ENCODE assay signal across 8 mouse cellular contexts in genomic region chr14:47648218-47648617, GRCm38 (mm10). TPM values are rescaled to one million over a fixed set of nuclear protein-coding genes. Genes with fewer than 3 reads are reported as not detected.
A peak's percentile ranks its signal among the peaks of the same experiment; 100 is the strongest.
DNase-seq lines count a peak whose midpoint lies in the region; ATAC-seq and TF ChIP-seq lines count a peak whose summit lies in the region.

Gene Ktn1, plus strand, starts transcription at chr14:47648448.

- H3K4me1 ChIP-seq in lung, embryonic 16.5 days (replicated peaks; ENCODE audit: control insufficient read depth, insufficient read depth, low read length): peaks cover 12% of the 10 kb centered on the region
- peaks cover 20% of the 10 kb centered on the region for H3K4me1 ChIP-seq in hindbrain, embryonic 15.5 days (replicated peaks)
- H3K4me1 ChIP-seq in liver, postnatal 0 days (ENCODE audit: insufficient read depth): peaks cover 15% of the 10 kb centered on the region; the same call in 1 of the 2 replicates

- DNase-seq in lung, adult 18-20 months: no peak
- no peak for DNase-seq in adrenal gland, postnatal 25 days
- peak; percentile 18 for DNase-seq in forelimb bud, embryonic 11.5 days (ENCODE audit: low read depth, low spot score)
- no peak for DNase-seq in liver, postnatal 0 days
- DNase-seq in right cerebral cortex, adult 2 months (ENCODE audit: low spot score in 2 of 2): no peak
- DNase-seq in right cerebral cortex, postnatal 14 days: no peak

- H3K4me2 ChIP-seq in lung, embryonic 16.5 days (ENCODE audit: low read depth, low read length): peak within 1 kb of the TSS; percentile 80
- peak within 1 kb of the TSS; percentile 72 for H3K4me2 ChIP-seq in hindbrain, embryonic 15.5 days
- H3K4me2 ChIP-seq in liver, postnatal 0 days (ENCODE audit: low read depth, low read length): peak within 1 kb of the TSS; percentile 84

- H3K27me3 ChIP-seq in lung, embryonic 16.5 days (ENCODE audit: control insufficient read depth, insufficient read depth, low read depth, low read length): no peaks in the 10 kb centered on the region
- H3K27me3 ChIP-seq in hindbrain, embryonic 15.5 days: no peaks in the 10 kb centered on the region
- H3K27me3 ChIP-seq in liver, postnatal 0 days (ENCODE audit: insufficient read depth, low read length): no peaks in the 10 kb centered on the region

- no peak for TF ChIP-seq CTCF in liver, postnatal 0 days (IDR thresholded peaks at IDR 0.05; ENCODE audit: low read depth)

- no peak for TF ChIP-seq EP300 in liver, postnatal 0 days (IDR thresholded peaks at IDR 0.05; ENCODE audit: low read depth)

- no peaks in the 10 kb centered on the region for H3K9me3 ChIP-seq in lung, embryonic 16.5 days (ENCODE audit: control insufficient read depth, low read length)
- H3K9me3 ChIP-seq in hindbrain, embryonic 15.5 days: no peaks in the 10 kb centered on the region
- H3K9me3 ChIP-seq in liver, postnatal 0 days (ENCODE audit: low read length): no peaks in the 10 kb centered on the region

- H3K27ac ChIP-seq in lung, embryonic 16.5 days (ENCODE audit: low read length): peak within 1 kb of the TSS; percentile 95
- H3K27ac ChIP-seq in hindbrain, embryonic 15.5 days (replicated peaks): peak within 1 kb of the TSS; percentile 85
- H3K27ac ChIP-seq in liver, postnatal 0 days (ENCODE audit: low read depth): peak within 1 kb of the TSS; percentile 91

- H3K9ac ChIP-seq in lung, embryonic 16.5 days (ENCODE audit: low read length): peak within 1 kb of the TSS; percentile 98
- H3K9ac ChIP-seq in hindbrain, embryonic 15.5 days: peak within 1 kb of the TSS; percentile 94
- peak within 1 kb of the TSS; percentile 76 for H3K9ac ChIP-seq in liver, postnatal 0 days (replicated peaks)

- no peaks in the 10 kb centered on the region for H3K36me3 ChIP-seq in lung, embryonic 16.5 days (ENCODE audit: control insufficient read depth, insufficient read depth, low read length)
- H3K36me3 ChIP-seq in hindbrain, embryonic 15.5 days: no peaks in the 10 kb centered on the region
- no peaks in the 10 kb centered on the region for H3K36me3 ChIP-seq in liver, postnatal 0 days (replicated peaks; ENCODE audit: insufficient read depth, low read length)

- H3K4me3 ChIP-seq in lung, embryonic 16.5 days (ENCODE audit: low read length): peak within 1 kb of the TSS; percentile 93
- peak within 1 kb of the TSS; percentile 91 for H3K4me3 ChIP-seq in hindbrain, embryonic 15.5 days
- peak within 1 kb of the TSS; percentile 78 for H3K4me3 ChIP-seq in liver, postnatal 0 days (ENCODE audit: low read depth, low read length)

- WGBS in lung, embryonic 16.5 days: 42% methylated on average over 5 of the region's 5 CpGs
- 50% methylated on average over 5 of the region's 5 CpGs for WGBS in hindbrain, embryonic 15.5 days
- WGBS in liver, postnatal 0 days (ENCODE audit: insufficient replicate concordance): 55% methylated on average over 5 of the region's 5 CpGs

- no peak for ATAC-seq in lung, embryonic 16.5 days (ENCODE audit: low read depth)
- no peak for ATAC-seq in hindbrain, embryonic 15.5 days (ENCODE audit: low FRiP score, low read depth)
- no peak for ATAC-seq in liver, postnatal 0 days

RNA-seq across cellular contexts. Expression of gene Ktn1, which starts in this region (rescaled TPM):
- polyA plus RNA-seq in lung, embryonic 16.5 days (2015; fragmentation: Nextera tagmentation; extraction: Ambion mirVana): 51.9 and 56.8 TPM in 2 replicates
- total RNA-seq in adrenal gland, postnatal 25 days (2021): 58.6 and 76.6 TPM in 2 replicates
- 56.9 and 67.9 TPM in 2 replicates for polyA plus RNA-seq in hindbrain, embryonic 15.5 days (2015; fragmentation: Nextera tagmentation; extraction: Ambion mirVana)
- polyA plus RNA-seq in liver, postnatal 0 days (2015; fragmentation: Nextera tagmentation; extraction: Ambion mirVana): 16.7 and 17.4 TPM in 2 replicates
